12 mouse cellular contexts compared by ENCODE assay signal in the genomic region with DNA sequence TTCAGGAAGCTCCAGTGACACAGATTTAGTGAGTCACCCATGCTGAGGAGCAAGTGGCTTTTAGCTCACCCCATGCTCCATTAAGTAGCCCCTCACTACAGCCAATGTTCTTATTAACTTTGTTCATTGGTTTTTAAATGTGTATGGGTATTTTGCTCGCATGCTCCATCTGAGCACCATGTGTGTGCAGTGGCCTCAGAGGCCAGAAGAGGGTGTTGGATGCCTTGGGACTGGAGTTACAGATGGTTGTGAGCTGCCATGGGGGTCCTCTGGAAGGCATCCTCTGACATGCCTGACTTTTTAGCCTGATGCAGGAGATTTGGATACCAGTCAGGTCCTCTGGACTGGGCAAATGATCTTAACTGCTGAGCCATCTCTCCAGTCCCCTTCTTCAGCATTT. TPM values are rescaled to one million over a fixed set of nuclear protein-coding genes. Genes with fewer than 3 reads are reported as not detected.
DNase-seq lines count a peak whose midpoint lies in the region; ATAC-seq lines count a peak whose summit lies in the region.
"Had no signal": no experiment of that assay in that cellular context is flagged by ENCODE, and none has a peak within 500 bp of the region (broad histone marks: within the 10 kb centered on the region; RNA-seq: fewer than 3 reads in every experiment).

No protein-coding gene starts in this region.

- no peak overlapping the region for H3K4me2 ChIP-seq in kidney, embryonic 16.5 days (replicated peaks; ENCODE audit: low read depth, low read length)
- H3K4me2 ChIP-seq in lung, embryonic 16.5 days (ENCODE audit: low read depth, low read length) = no peak overlapping the region
- H3K4me2 ChIP-seq in intestine, embryonic 16.5 days (ENCODE audit: low read depth, low read length) = no peak overlapping the region

- ATAC-seq in kidney, embryonic 16.5 days (ENCODE audit: low FRiP score, low TSS enrichment) = no peak
- ATAC-seq in lung, embryonic 16.5 days (ENCODE audit: low read depth) = peak; percentile 26; the same call in 1 of the 2 replicates
- no peak for ATAC-seq in intestine, embryonic 16.5 days
- ATAC-seq in CD4-positive, CD25-positive, alpha-beta regulatory T cell, adult 4 months = no peak
- ATAC-seq: forebrain, embryonic 16.5 days had no signal

- peak overlapping the region; percentile 57 for H3K27ac ChIP-seq in kidney, embryonic 16.5 days (ENCODE audit: low read length)
- peak overlapping the region; percentile 86 for H3K27ac ChIP-seq in lung, embryonic 16.5 days (ENCODE audit: low read length)
- H3K27ac ChIP-seq in intestine, embryonic 16.5 days (ENCODE audit: low read length) = peak overlapping the region; percentile 43; the same call in 1 of the 2 replicates

- H3K27me3 ChIP-seq in kidney, embryonic 16.5 days (ENCODE audit: insufficient read depth, low read length) = no peaks in the 10 kb centered on the region
- H3K27me3 ChIP-seq in lung, embryonic 16.5 days (ENCODE audit: control insufficient read depth, insufficient read depth, low read depth, low read length) = no peaks in the 10 kb centered on the region
- no peaks in the 10 kb centered on the region for H3K27me3 ChIP-seq in intestine, embryonic 16.5 days (replicated peaks; ENCODE audit: control insufficient read depth, insufficient read depth, low read length)

- no peak for DNase-seq in kidney, adult 8-10 months
- no peak for DNase-seq in lung, postnatal 25 days (ENCODE audit: low spot score)
- DNase-seq in embryo, embryonic 11 days = no peak
- DNase-seq: cerebellum, adult 18-20 months; gastrocnemius, postnatal 10 days; kidney, postnatal 4 days; right cerebral cortex, postnatal 14 days had no signal

- no peak overlapping the region for H3K9ac ChIP-seq in kidney, embryonic 16.5 days (replicated peaks; ENCODE audit: low read length)
- 0 out of 2 replicates have a peak overlapping the region, but pooled peaks have one; percentile 29 for H3K9ac ChIP-seq in lung, embryonic 16.5 days (ENCODE audit: low read length)
- no peak overlapping the region for H3K9ac ChIP-seq in intestine, embryonic 16.5 days (ENCODE audit: low read depth, low read length)

- no peaks in the 10 kb centered on the region for H3K36me3 ChIP-seq in kidney, embryonic 16.5 days (ENCODE audit: insufficient read depth, low read length)
- no peaks in the 10 kb centered on the region for H3K36me3 ChIP-seq in lung, embryonic 16.5 days (ENCODE audit: control insufficient read depth, insufficient read depth, low read length)
- no peaks in the 10 kb centered on the region for H3K36me3 ChIP-seq in intestine, embryonic 16.5 days (ENCODE audit: control insufficient read depth, insufficient read depth, low read length)

- 0 out of 2 replicates have a peak, but pooled peaks cover 8% of the 10 kb centered on the region for H3K4me1 ChIP-seq in kidney, embryonic 16.5 days (ENCODE audit: insufficient read depth, low read length)
- H3K4me1 ChIP-seq in lung, embryonic 16.5 days (replicated peaks; ENCODE audit: control insufficient read depth, insufficient read depth, low read length) = peaks cover 23% of the 10 kb centered on the region
- H3K4me1 ChIP-seq in intestine, embryonic 16.5 days (ENCODE audit: control insufficient read depth, insufficient read depth, low read length) = peaks cover 5% of the 10 kb centered on the region; the same call in 1 of the 2 replicates

- peaks cover 4% of the 10 kb centered on the region; the same call in 1 of the 2 replicates for H3K9me3 ChIP-seq in kidney, embryonic 16.5 days (ENCODE audit: low read length)
- no peaks in the 10 kb centered on the region for H3K9me3 ChIP-seq in lung, embryonic 16.5 days (ENCODE audit: control insufficient read depth, low read length)
- no peaks in the 10 kb centered on the region for H3K9me3 ChIP-seq in intestine, embryonic 16.5 days (ENCODE audit: control insufficient read depth, low read length)

- no peak overlapping the region for H3K4me3 ChIP-seq in kidney, embryonic 16.5 days (ENCODE audit: low read length)
- no peak overlapping the region for H3K4me3 ChIP-seq in lung, embryonic 16.5 days (ENCODE audit: low read length)
- no peak overlapping the region for H3K4me3 ChIP-seq in intestine, embryonic 16.5 days (ENCODE audit: low read length)

- 82% methylated on average over 1 of the region's 1 CpGs for WGBS in kidney, embryonic 16.5 days
- 68% methylated on average over 1 of the region's 1 CpGs for WGBS in lung, embryonic 16.5 days
- 79% methylated on average over 1 of the region's 1 CpGs for WGBS in intestine, embryonic 16.5 days

RNA-seq across cellular contexts. Expression of a gene that starts 4.8 kb away (rescaled TPM):
- 492 and 502 TPM in 2 replicates for polyA plus RNA-seq in kidney, embryonic 16.5 days (2015; fragmentation: Nextera tagmentation; extraction: Ambion mirVana)
- 493 and 502 TPM in 2 replicates for polyA plus RNA-seq in lung, embryonic 16.5 days (2015; fragmentation: Nextera tagmentation; extraction: Ambion mirVana)
- polyA plus RNA-seq in intestine, embryonic 16.5 days (2015; fragmentation: Nextera tagmentation; extraction: Ambion mirVana) = 362 and 396 TPM in 2 replicates
- 10 to 100 TPM; 94.2 to 96.9 TPM for polyA plus RNA-seq in CD4-positive, CD25-positive, alpha-beta regulatory T cell, adult 4 months (2017; shearing (Covaris generic))

RNA-seq across cellular contexts. Expression of a gene that starts 29.3 kb away (rescaled TPM):
- polyA plus RNA-seq in kidney, embryonic 16.5 days (2015; fragmentation: Nextera tagmentation; extraction: Ambion mirVana) = 1.8 and 3.6 TPM in 2 replicates
- 1.8 and 3.3 TPM in 2 replicates for polyA plus RNA-seq in lung, embryonic 16.5 days (2015; fragmentation: Nextera tagmentation; extraction: Ambion mirVana)
- 2.1 and 2.4 TPM in 2 replicates for polyA plus RNA-seq in intestine, embryonic 16.5 days (2015; fragmentation: Nextera tagmentation; extraction: Ambion mirVana)
- polyA plus RNA-seq in CD4-positive, CD25-positive, alpha-beta regulatory T cell, adult 4 months (2017; shearing (Covaris generic)) = 10 to 100 TPM in 1 of 2 experiments, 1 to 10 TPM in 1; 6.2 to 15.8 TPM

RNA-seq across cellular contexts. Expression of a gene that starts 44.3 kb away (rescaled TPM):
- polyA plus RNA-seq in kidney, embryonic 16.5 days (2015; fragmentation: Nextera tagmentation; extraction: Ambion mirVana) = 4.9 and 5.2 TPM in 2 replicates
- 8.3 and 9.1 TPM in 2 replicates for polyA plus RNA-seq in lung, embryonic 16.5 days (2015; fragmentation: Nextera tagmentation; extraction: Ambion mirVana)
- polyA plus RNA-seq in intestine, embryonic 16.5 days (2015; fragmentation: Nextera tagmentation; extraction: Ambion mirVana) = 3.4 and 3.8 TPM in 2 replicates
- 1 to 10 TPM; 3.8 to 6.9 TPM for polyA plus RNA-seq in CD4-positive, CD25-positive, alpha-beta regulatory T cell, adult 4 months (2017; shearing (Covaris generic))
